Mouse (Mus musculus) gastrocnemius, adult 18-20 months (tissue): Measurements from ENCODE around the gene Necab3. TPM values are rescaled to one million over a fixed set of nuclear protein-coding genes. Genes with fewer than 3 reads are reported as not detected.

ENCODE experiments used
- total RNA-seq, 2 experiments: library from RNA; stranded (reverse); gene quantifications; 2 replicates each; pipeline ENCODE4 v1.2.3; 2021

The Necab3 gene
- total RNA-seq, 2 experiments from 2014 or later = 0.30 to 0.36 TPM

Other genes starting within 250 kb of the Necab3 start
- 10 to 100 TPM; 11.2 to 15.1 TPM for gene Cdk5rap1, start 185.9 kb downstream of the Necab3 start, total RNA-seq
- 100 to 1,000 TPM; 180 to 200 TPM for gene Snta1, start 150.8 kb downstream of the Necab3 start, total RNA-seq
- gene Cbfa2t2, start 122.4 kb downstream of the Necab3 start, total RNA-seq = 10 to 100 TPM; 14.8 to 19.4 TPM
- gene 1700003F12Rik, start 11.8 kb downstream of the Necab3 start, total RNA-seq = not detected
- not detected for gene Actl10, start 7.1 kb downstream of the Necab3 start, total RNA-seq
- gene E2f1, start 11.0 kb upstream of the Necab3 start, total RNA-seq = under 1 TPM; 0.28 to 0.30 TPM
- gene Pxmp4, start 44.8 kb upstream of the Necab3 start, total RNA-seq = 10 to 100 TPM; 12.3 to 14.1 TPM
- 1 to 10 TPM; 2.5 to 2.9 TPM for gene Zfp341, start 54.4 kb upstream of the Necab3 start, total RNA-seq
- gene 4930519P11Rik, start 54.5 kb upstream of the Necab3 start, total RNA-seq = not detected
- 100 to 1,000 TPM; 121 to 127 TPM for gene Chmp4b, start 92.8 kb upstream of the Necab3 start, total RNA-seq
- not detected for gene Gm14214, start 211.1 kb upstream of the Necab3 start, total RNA-seq
- 10 to 100 TPM; 54.4 to 59.5 TPM for gene Raly, start 232.2 kb upstream of the Necab3 start, total RNA-seq
- not detected for gene a, start 232.5 kb upstream of the Necab3 start, total RNA-seq